Mouse (Mus musculus) limb, embryonic 13.5 days (tissue): ENCODE data around the gene Ccdc162. TPM values are rescaled to one million over a fixed set of nuclear protein-coding genes. Genes with fewer than 3 reads are reported as not detected.

Source experiments
- ATAC-seq: fragments of 200-750 bp; cut with Nextera tagmentation; 2 replicates; pipeline ENCODE4 v1.8.0; 2017; ENCODE audit warnings: low read depth, moderate number of reproducible peaks, moderate TSS enrichment; ENCODE audit not compliant: low FRiP score
- H3K27ac ChIP-seq: fragments of 300-500 bp; sonication (generic); 2 replicates; pipeline ENCODE4 v1.5.1; 2015; ENCODE audit warnings: inconsistent platforms, mild to moderate bottlenecking, moderate library complexity
- H3K27me3 ChIP-seq: fragments of 300-500 bp; sonication (generic); 2 replicates; pipeline ENCODE4 v1.6.1; 2015; ENCODE audit warnings: mild to moderate bottlenecking, inconsistent platforms
- H3K36me3 ChIP-seq: fragments of 300-500 bp; sonication (generic); 2 replicates; pipeline ENCODE4 v1.6.1; 2015; ENCODE audit warnings: inconsistent platforms, mild to moderate bottlenecking, moderate library complexity
- H3K4me1 ChIP-seq: fragments of 300-500 bp; sonication (generic); 2 replicates; pipeline ENCODE4 v1.6.1; 2015; ENCODE audit warnings: inconsistent platforms
- H3K4me2 ChIP-seq: fragments of 300-500 bp; sonication (generic); replicated peaks from 2 replicates; pipeline ENCODE4 v1.6.1; 2015; ENCODE audit warnings: inconsistent platforms, mild to moderate bottlenecking, moderate library complexity
- H3K4me3 ChIP-seq: fragments of 300-500 bp; sonication (generic); 2 replicates; pipeline ENCODE4 v1.5.1; 2015; ENCODE audit warnings: moderate library complexity, mild to moderate bottlenecking, inconsistent platforms
- H3K9ac ChIP-seq: fragments of 300-500 bp; sonication (generic); 2 replicates; pipeline ENCODE4 v1.6.1; 2015; ENCODE audit warnings: mild to moderate bottlenecking, inconsistent platforms
- H3K9me3 ChIP-seq: fragments of 300-500 bp; sonication (generic); 2 replicates; pipeline ENCODE4 v1.6.1; 2016; ENCODE audit warnings: inconsistent platforms
- WGBS: fragments of 180-500 bp; shearing (Covaris S2); methylation state at CpG from one replicate; pipeline ENCODE4 v1.1.7; 2015; 5-methylcytosine and 5-hydroxymethylcytosine counted together
- polyA plus RNA-seq: library from polyadenylated mRNA; unstranded; fragments of >200 nt; fragmentation: Nextera tagmentation; extraction: Ambion mirVana; gene quantifications from 2 replicates; pipeline ENCODE4 v1.2.1, GENCODE M21; 2015

The Ccdc162 gene
- polyA plus RNA-seq, 1 experiment from 2014 or later = 1.4 TPM

DNA sequence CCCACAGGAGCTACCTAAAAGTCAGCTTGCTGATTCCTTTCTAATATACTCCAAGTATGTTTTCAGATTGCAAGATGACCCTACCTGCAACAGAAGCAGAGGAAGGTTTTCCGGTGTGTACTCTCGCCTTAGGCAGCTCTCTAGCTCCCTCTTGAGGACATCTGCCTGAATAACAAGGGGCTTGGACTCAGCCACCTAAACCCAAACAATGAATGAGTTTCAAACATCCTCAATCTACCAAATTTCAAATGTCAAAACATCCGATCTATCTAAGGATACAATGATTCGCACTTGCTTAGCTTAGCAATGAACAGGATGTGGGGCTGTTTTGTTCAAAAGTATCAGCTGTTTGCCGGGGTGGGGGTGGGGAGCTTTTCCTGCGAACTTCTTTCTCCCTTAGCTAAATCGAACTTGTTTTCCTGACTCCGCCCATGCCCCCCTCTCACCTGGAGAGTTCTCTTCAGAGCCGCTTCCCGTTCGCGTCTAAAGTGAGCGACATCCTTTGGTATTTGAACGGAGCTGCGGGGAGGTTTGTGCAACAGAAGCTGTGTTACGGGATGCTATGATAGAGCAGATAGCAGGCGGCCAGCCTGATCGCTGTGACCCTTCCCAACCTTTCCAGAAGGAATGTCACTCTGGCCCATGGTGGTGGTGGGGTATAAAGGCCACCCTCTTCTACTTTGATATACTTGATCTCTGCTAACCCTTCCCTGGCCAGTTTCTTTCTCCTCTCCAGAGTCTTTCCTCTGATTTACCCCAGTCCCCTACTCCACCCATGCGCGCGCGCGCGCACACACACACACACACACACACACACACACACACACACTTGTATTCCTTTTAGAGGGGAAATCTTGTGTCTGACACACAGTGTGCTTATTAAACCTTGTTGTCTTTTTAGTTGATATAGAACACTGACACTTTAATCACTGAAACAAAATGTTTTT lies 26.2 kb downstream of the Ccdc162 start:
- H3K36me3 ChIP-seq = no peaks in the 10 kb centered on the region
- H3K27me3 ChIP-seq = no peaks in the 10 kb centered on the region; the same call in 1 of the 2 replicates
- no peak overlapping the region for H3K27ac ChIP-seq
- H3K9me3 ChIP-seq = peaks cover 6% of the 10 kb centered on the region; the same call in 1 of the 2 replicates
- H3K4me3 ChIP-seq = peak overlapping the region; percentile 48
- WGBS = 22% methylated on average over 24 of the region's 24 CpGs
- H3K9ac ChIP-seq = peak overlapping the region; percentile 67
- H3K4me2 ChIP-seq = peak overlapping the region; percentile 74
- ATAC-seq = no peak
- H3K4me1 ChIP-seq = no peaks in the 10 kb centered on the region

DNA sequence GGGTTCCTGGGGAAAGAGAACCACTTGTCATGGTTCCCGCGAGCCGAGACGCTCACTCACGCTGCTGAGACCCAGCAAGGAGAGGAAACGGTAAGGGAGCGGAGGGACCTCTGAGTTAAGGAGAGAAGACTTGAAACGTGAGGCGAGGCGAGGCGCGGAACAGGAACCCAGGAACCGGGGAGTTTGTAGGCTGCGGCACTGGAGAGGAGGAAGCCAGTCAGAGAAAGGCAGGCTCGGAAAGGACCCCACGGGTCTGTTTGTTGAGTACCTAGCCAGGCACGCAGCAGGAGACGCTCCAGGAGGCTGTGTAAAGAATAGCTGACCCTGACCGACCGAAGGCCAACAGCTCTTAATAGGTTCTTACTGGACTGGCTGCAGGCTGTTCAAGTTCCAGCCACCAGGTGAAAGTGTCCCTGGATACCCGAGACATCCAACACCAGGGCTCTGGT lies 31.9 kb downstream of the Ccdc162 start:
- 3% methylated on average over 21 of the region's 21 CpGs for WGBS
- H3K9ac ChIP-seq = peak overlapping the region; percentile 48
- ATAC-seq = 0 out of 2 replicates have a peak, but pooled peaks have one; percentile 14

DNA sequence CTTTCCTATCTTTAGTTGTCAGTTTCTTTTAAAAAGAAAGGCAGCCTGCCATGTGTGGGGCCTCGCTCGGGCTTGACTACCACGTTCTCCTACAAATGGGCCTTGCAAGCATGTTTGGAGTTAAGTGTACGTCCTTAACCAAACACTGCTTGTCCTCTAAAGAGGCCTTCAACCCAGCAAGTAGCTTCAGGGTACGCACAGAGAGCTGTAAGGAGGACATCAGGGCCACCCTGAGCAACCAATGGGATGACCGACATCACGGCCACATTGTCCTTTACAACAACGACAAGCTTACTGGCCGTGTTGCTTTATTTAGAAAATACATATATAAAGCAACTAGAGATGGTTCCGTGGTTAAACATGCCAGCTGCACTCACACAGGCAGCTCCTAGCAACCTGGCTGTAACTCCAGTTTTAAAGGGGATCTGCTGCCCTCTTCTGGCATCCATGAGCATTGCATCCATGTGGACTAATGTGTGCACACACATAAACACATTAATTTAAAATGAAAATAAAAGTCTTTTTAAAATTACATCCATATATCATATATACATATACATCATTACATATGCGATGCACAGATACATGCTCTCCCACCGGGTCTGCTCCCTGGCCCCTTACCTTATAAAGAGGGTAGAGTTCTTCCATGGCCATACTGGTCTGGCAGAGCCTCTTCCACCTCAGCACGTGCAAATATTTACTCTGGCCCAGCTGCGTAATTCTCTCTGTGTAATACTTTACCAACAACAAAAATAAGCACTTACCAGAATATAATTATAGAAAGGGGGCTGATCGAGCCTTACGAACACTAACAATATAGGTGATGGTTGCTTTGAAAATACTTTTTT lies 33.7 kb downstream of the Ccdc162 start:
- Histone ChIP-seq H3K4me1 (peaks cover 11% of the 10 kb centered on the region), H3K9me3 (peaks cover 5% of the 10 kb centered on the region; the same call in 1 of the 2 replicates), H3K4me3 (no peak overlapping the region), H3K36me3 (no peaks in the 10 kb centered on the region), H3K9ac (no peak overlapping the region), H3K27me3 (no peaks in the 10 kb centered on the region; the same call in 1 of the 2 replicates), H3K27ac (no peak overlapping the region), H3K4me2 (no peak overlapping the region)
- ATAC-seq = peak; percentile 64; the same call in 1 of the 2 replicates
- WGBS = 44% methylated on average over 16 of the region's 16 CpGs

More for the DNA sequence above, 31.9 kb downstream of the Ccdc162 start:
- H3K27ac ChIP-seq = no peak overlapping the region
- H3K4me2 ChIP-seq = peak overlapping the region; percentile 58
- H3K9me3 ChIP-seq = peaks cover 6% of the 10 kb centered on the region; the same call in 1 of the 2 replicates
- no peaks in the 10 kb centered on the region; the same call in 1 of the 2 replicates for H3K27me3 ChIP-seq
- no peaks in the 10 kb centered on the region for H3K36me3 ChIP-seq
- H3K4me1 ChIP-seq = peaks cover 7% of the 10 kb centered on the region; the same call in 1 of the 2 replicates
- H3K4me3 ChIP-seq = peak overlapping the region; percentile 27

DNA sequence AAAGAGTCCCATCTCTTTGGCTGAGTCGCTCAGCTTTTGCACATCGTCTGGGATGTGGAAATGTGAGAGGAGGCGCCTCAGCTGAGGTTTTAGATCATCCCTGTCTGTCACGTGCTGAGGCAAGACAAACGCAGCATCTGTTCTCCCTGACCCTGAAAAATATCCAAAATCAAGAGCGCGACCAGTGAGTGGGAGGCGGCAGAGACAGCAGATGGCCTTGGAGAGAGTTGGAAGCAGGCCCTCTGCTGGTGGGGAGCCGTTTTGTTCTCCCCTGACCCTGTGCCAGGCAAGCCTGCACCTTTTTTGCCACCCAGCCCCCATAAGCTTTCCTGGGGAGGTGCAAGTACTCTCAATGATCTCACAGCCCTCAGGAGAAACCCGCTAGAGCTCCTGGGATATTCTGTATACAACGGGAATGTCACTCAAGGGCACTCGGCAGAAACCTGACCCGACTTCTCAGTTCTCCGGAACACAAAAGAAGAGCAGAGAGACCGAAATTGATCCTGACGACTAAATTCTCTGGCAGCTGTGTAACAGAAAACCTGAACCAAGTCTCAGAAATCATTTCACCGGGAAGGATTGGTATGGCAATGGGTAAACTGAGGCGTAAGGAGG lies 37.6 kb downstream of the Ccdc162 start:
- H3K27ac ChIP-seq = no peak overlapping the region
- peak overlapping the region; percentile 45; the same call in 1 of the 2 replicates for H3K9ac ChIP-seq
- peaks cover 4% of the 10 kb centered on the region; the same call in 1 of the 2 replicates for H3K4me1 ChIP-seq
- WGBS = 28% methylated on average over 18 of the region's 18 CpGs
- H3K9me3 ChIP-seq = no peaks in the 10 kb centered on the region
- H3K4me2 ChIP-seq = peak overlapping the region; percentile 51
- no peaks in the 10 kb centered on the region for H3K36me3 ChIP-seq
- no peaks in the 10 kb centered on the region for H3K27me3 ChIP-seq
- H3K4me3 ChIP-seq = peak overlapping the region; percentile 20; the same call in 1 of the 2 replicates
- peak; percentile 65; the same call in 1 of the 2 replicates for ATAC-seq

DNA sequence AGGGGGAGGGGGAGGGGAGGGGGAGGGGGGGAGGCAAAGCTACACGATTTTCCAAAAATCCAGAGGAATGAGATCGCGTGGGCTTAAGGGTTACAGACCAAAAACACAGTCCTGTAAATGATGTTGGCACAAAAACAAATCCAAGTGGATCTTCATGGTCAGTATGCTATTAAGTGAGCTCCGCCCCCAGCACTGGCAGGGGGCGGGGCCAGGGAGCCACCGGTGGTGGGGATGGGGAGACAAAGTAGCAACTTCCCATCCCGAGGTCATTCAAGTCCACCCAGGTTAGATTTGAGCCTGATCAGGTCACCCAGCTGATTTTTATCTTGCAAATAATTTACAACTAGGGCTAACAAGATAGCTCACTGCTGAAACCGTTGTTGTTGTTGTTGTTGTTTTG lies 39.0 kb downstream of the Ccdc162 start:
- no peaks in the 10 kb centered on the region for H3K9me3 ChIP-seq
- H3K4me2 ChIP-seq = no peak overlapping the region
- H3K9ac ChIP-seq = no peak overlapping the region
- H3K27ac ChIP-seq = no peak overlapping the region
- H3K4me1 ChIP-seq = peaks cover 4% of the 10 kb centered on the region; the same call in 1 of the 2 replicates
- H3K27me3 ChIP-seq = no peaks in the 10 kb centered on the region
- ATAC-seq = no peak
- H3K36me3 ChIP-seq = no peaks in the 10 kb centered on the region
- WGBS = 57% methylated on average over 8 of the region's 8 CpGs
- no peak overlapping the region for H3K4me3 ChIP-seq

DNA sequence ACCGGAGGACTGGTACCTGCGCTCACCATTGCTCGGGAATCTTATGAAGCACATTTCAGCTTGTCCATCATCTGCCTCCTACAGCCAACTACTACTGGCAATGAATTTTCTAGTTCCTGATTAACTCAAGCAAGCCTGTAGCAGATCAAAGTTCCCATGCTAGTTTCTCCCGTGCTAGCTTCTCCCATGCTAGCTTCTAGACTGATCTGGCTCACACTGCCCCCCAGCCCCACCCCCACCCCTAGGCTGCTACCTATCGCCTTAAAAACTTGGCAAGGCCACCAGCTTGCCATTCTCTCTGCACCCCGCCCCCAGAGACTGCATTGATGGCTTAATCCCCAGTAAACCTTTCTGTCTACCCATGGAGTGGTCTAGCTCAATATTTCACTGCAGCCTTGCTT lies 39.8 kb downstream of the Ccdc162 start:
- H3K9me3 ChIP-seq = no peaks in the 10 kb centered on the region
- H3K4me2 ChIP-seq = no peak overlapping the region
- H3K36me3 ChIP-seq = no peaks in the 10 kb centered on the region
- no peak overlapping the region for H3K4me3 ChIP-seq
- ATAC-seq = no peak
- no peak overlapping the region for H3K27ac ChIP-seq
- H3K4me1 ChIP-seq = peaks cover 4% of the 10 kb centered on the region; the same call in 1 of the 2 replicates
- no peaks in the 10 kb centered on the region for H3K27me3 ChIP-seq
- no peak overlapping the region for H3K9ac ChIP-seq
- 72% methylated on average over 6 of the region's 6 CpGs for WGBS

DNA sequence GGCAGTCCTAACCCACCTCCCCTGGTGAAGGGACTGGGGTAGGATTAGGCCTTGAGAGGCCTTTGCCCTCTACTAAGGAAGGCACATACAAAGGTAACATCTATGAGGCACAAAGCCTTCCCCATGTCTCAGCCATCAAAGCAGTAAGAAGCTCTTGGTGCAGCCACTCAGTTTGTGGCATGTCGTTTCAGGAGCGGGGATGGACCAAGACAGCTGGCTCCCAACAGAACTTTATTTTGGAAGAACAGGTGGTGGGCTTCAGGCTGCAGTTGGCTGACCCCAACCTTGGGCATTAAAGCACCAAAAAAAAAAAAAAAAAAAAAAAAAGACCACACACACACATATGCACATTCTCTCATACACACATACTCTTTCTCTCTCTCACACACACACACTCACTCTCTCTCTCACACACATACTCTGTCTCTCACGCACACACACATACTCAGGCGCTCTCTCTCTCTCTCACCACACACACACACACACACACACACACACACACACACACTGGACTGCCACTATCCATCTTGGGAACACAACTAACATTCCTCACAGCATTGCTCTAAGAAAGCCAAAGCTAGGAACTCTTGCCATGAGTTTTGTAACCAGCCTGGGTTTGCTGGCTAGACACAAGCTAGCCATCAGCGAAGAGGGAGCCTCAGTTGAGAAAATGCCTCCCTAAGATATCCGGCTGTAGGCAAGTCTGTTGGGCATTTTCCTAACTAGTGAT lies 40.4 kb downstream of the Ccdc162 start:
- H3K36me3 ChIP-seq = no peaks in the 10 kb centered on the region
- H3K9ac ChIP-seq = no peak overlapping the region
- H3K9me3 ChIP-seq = no peaks in the 10 kb centered on the region
- no peak overlapping the region for H3K4me3 ChIP-seq
- no peak overlapping the region for H3K27ac ChIP-seq
- no peaks in the 10 kb centered on the region for H3K27me3 ChIP-seq
- H3K4me2 ChIP-seq = no peak overlapping the region
- H3K4me1 ChIP-seq = peaks cover 4% of the 10 kb centered on the region; the same call in 1 of the 2 replicates
- ATAC-seq = no peak
- 82% methylated on average over 6 of the region's 6 CpGs for WGBS

DNA sequence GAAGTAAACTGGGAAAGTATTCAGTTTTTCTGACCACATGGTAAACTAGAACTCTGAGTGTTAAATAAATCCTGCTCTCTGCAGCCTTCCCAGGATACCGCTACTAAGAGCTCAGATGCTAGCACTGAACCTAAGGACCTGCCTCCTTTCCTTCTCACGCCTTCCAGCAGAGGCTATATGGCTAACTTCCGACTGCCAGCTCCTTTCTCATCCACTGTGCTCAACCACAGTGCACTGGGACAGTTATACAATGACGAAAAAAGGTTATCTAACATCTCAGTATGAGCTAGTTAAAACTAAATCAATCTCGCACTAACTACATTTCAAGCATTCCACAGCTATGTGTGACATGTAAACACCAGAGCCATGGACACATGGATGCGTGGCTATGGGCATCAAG lies 41.2 kb downstream of the Ccdc162 start:
- no peak overlapping the region for H3K4me3 ChIP-seq
- 62% methylated on average over 6 of the region's 6 CpGs for WGBS
- no peaks in the 10 kb centered on the region for H3K36me3 ChIP-seq
- no peaks in the 10 kb centered on the region for H3K27me3 ChIP-seq
- peaks cover 4% of the 10 kb centered on the region; the same call in 1 of the 2 replicates for H3K4me1 ChIP-seq
- no peaks in the 10 kb centered on the region for H3K9me3 ChIP-seq
- ATAC-seq = no peak
- no peak overlapping the region for H3K9ac ChIP-seq
- H3K4me2 ChIP-seq = no peak overlapping the region
- no peak overlapping the region for H3K27ac ChIP-seq

DNA sequence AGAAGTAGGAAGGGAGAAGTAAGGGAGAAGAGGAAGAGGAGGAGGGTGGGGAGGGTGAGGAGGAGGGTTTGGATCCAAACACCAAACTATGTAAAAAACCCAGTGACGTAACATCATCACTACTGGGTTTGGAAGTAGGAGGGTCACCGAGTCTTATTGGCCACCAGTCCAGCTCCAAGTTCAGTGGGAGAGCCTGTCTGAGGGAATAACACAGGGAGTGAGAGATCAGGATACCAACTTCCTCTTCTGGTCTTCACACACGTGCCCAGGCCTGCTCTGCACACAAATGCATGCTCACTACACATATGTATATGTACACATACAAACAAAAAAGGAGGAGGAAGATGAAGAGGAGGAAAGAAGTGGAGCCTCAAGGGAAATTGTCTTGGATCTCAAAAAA lies 42.1 kb downstream of the Ccdc162 start:
- WGBS = 70% methylated on average over 3 of the region's 3 CpGs
- Histone ChIP-seq H3K9me3 (no peaks in the 10 kb centered on the region), H3K4me1 (peaks cover 4% of the 10 kb centered on the region; the same call in 1 of the 2 replicates), H3K9ac (no peak overlapping the region), H3K4me3 (no peak overlapping the region), H3K36me3 (no peaks in the 10 kb centered on the region), H3K27me3 (no peaks in the 10 kb centered on the region), H3K4me2 (no peak overlapping the region), H3K27ac (no peak overlapping the region)
- ATAC-seq = no peak

DNA sequence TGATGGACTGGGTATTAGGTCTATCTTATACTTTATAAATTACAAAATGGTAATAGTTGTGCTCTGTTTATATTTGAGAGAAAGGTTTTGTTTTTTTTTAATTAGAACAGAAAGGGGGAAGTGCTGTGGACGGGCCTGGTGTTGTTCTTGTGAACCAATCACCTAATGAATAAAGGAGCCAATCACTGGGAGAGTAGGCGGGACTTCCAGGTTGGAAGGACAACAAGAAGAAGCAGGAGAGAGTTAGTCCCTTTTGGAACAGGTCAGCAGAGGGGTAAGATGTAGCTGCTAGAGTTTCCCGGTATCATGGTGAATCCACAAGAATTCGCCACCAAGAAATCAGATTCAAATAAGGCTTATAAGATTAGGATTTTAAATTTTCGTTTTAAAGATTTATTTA lies 46.2 kb downstream of the Ccdc162 start:
- ATAC-seq = no peak
- WGBS = 78% methylated on average over 5 of the region's 5 CpGs

DNA sequence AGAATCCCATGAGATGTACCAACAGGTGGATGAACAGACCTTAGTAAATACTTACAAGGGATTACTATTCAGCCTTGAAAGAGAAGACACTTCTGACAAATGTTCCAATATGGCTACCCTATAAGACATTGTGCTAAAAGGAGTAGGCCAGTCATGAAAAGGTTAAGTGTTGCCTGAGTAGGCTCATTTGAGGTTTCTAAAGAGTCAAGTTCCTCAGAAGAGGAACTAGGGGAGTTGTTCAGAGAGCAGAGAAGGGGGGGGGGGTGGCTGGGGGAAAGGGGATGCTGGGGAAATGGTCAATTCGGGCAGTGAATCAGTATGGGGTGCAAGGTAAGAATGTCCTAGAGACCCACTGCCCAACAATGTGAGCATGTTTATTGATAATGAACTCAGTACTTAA lies 50.9 kb downstream of the Ccdc162 start:
- H3K36me3 ChIP-seq = no peaks in the 10 kb centered on the region
- H3K9ac ChIP-seq = no peak overlapping the region
- H3K4me2 ChIP-seq = no peak overlapping the region
- no peak overlapping the region for H3K27ac ChIP-seq
- peaks cover 3% of the 10 kb centered on the region for H3K9me3 ChIP-seq
- ATAC-seq = no peak
- H3K4me3 ChIP-seq = no peak overlapping the region
- H3K4me1 ChIP-seq = no peaks in the 10 kb centered on the region
- no peaks in the 10 kb centered on the region for H3K27me3 ChIP-seq
- WGBS = 78% methylated on average over 1 of the region's 1 CpGs

More for the DNA sequence above, 46.2 kb downstream of the Ccdc162 start:
- no peak overlapping the region for H3K4me2 ChIP-seq
- H3K9ac ChIP-seq = no peak overlapping the region
- no peaks in the 10 kb centered on the region for H3K27me3 ChIP-seq
- H3K9me3 ChIP-seq = peaks cover 3% of the 10 kb centered on the region
- no peak overlapping the region for H3K4me3 ChIP-seq
- no peak overlapping the region for H3K27ac ChIP-seq
- H3K36me3 ChIP-seq = no peaks in the 10 kb centered on the region
- no peaks in the 10 kb centered on the region for H3K4me1 ChIP-seq
